Mouse (Mus musculus): ENCODE results near the gene Txndc5.

The Txndc5 gene

DNA sequence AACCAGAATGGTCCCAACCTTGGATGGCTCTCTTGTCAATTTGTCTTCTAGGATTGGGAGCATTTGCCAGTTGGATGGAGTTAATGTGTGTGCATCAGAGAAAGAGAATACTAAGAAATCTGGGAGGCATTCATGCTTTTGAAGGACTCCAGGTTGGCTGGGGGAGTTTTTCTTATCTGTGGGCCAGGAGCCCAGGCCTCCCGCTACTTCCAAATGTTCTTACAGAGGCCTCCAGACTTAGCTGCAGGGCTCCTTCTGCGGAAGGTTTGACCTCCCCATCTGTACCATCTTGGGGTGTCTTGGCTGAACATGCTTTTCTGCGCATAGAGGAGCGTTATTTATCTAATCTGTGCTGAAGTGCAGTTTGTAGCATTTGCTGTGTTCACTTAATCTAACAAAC lies 56.0 kb downstream of the Txndc5 start:
- no peak for DNase-seq (ENCODE audit: inconsistent age in 2 of 2, low spot score in 1 of 2)

DNA sequence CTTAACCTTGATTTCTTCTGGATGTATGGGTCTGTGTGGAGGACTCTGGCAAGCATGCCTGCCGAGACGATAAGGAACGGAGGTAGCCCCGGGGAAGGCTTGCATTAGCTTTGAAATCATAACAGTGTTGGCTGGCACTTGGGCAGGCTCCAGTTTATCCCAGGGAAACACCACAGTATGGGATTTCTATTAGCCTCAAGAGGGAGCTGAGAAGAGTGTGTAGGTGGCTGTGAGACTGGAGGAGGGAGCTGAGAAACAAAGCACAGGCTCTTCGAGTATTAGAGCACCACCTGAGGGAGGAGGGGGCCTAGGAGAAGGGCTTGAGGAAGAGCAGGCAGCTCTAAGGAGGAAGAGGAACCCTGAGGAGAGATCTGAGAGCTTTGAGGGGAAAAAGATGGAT lies 57.7 kb downstream of the Txndc5 start:
- no peak for DNase-seq (ENCODE audit: inconsistent age in 2 of 2, low spot score in 1 of 2)

DNA sequence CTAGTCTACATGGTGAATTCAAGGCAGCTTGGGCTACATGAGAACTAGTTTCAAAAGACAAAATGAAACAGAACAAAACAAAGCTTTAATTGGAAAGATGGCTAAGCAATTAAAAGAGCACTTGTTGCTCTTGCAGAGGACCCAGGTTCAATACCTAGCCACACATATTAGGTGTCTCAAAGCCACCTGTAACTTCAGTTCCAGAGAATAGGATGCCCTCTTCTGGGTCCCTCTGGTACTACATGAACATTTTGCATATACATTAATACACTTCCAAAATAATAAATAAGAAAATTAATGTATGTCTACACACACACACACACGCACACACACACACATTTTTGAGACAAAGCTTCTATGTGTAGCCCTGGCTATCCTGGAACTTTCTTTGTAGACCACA lies 65.2 kb downstream of the Txndc5 start:
- peak in 1 of 2 experiments; percentile 63 for DNase-seq (ENCODE audit: inconsistent age in 2 of 2, low spot score in 1 of 2)

DNA sequence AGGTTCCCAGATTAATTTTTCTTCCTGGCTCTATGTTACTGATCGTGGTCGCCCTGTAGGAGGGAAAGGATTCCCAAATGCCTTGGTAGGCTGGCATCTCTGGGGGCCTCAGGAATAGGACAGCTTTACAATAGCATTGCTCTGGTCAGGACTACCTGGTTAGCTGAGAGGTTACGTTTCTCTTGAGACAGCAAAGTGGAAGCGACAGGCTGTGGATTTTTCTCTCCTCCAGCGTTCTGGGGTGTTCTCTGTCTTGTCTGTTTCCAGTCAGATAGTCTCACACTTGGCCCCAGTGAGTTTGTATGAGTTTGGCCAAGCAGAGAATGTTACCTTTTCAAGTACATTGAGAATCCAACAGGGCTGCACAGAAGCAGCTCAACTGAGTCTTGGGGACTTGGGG lies 77.2 kb downstream of the Txndc5 start:
- DNase-seq (ENCODE audit: inconsistent age in 2 of 2, low spot score in 1 of 2): no peak

Data from adrenal gland, adult (tissue).